Mouse (Mus musculus): Measurements from ENCODE around the gene Zfp804b.
"Not testable (repeated sequence)": the region's sequence is repeated elsewhere in the genome, so short reads cannot be mapped to it uniquely, and the experiment has no call there.

Zfp804b gene

GRCm38 (mm10) chr5:7344145-7345010 is at the start of gene Zfp804b:
Gene Zfp804b, minus strand, starts transcription at chr5:7344756.
- peak; percentile 87 for DNase-seq (ENCODE audit: inconsistent ontology term)

- DNase-seq (ENCODE audit: inconsistent ontology term): not testable (repeated sequence)
Measured at GRCm38 (mm10) chr5:7364616-7365015, 20.1 kb upstream of the Zfp804b start.

GRCm38 (mm10) chr5:7345011-7345389 is 444 bp upstream of the Zfp804b start:
- DNase-seq (ENCODE audit: inconsistent ontology term): no peak

- DNase-seq (ENCODE audit: inconsistent ontology term): no peak
Measured at GRCm38 (mm10) chr5:7325594-7325993, 19.0 kb downstream of the Zfp804b start.

- DNase-seq (ENCODE audit: inconsistent ontology term): no peak
Measured at GRCm38 (mm10) chr5:7303819-7304218, 40.7 kb downstream of the Zfp804b start, which contains the start of gene Tex47. Gene Tex47, plus strand, starts transcription at chr5:7304119.

GRCm38 (mm10) chr5:7302969-7303368 is 41.6 kb downstream of the Zfp804b start:
- peak; percentile 6 for DNase-seq (ENCODE audit: inconsistent ontology term)

- no peak for DNase-seq (ENCODE audit: inconsistent ontology term)
Measured at GRCm38 (mm10) chr5:7284336-7284735, 60.2 kb downstream of the Zfp804b start.

- peak; percentile 56 for DNase-seq (ENCODE audit: inconsistent ontology term)
Measured at GRCm38 (mm10) chr5:7276659-7277455, 67.7 kb downstream of the Zfp804b start.

GRCm38 (mm10) chr5:7177589-7177988 is 167.0 kb downstream of the Zfp804b start:
- DNase-seq (ENCODE audit: inconsistent ontology term): no peak

GRCm38 (mm10) chr5:7139658-7140057 is 204.9 kb downstream of the Zfp804b start:
- DNase-seq (ENCODE audit: inconsistent ontology term): no peak

- no peak for DNase-seq (ENCODE audit: inconsistent ontology term)
Measured at GRCm38 (mm10) chr5:7102387-7102786, 242.2 kb downstream of the Zfp804b start.

GRCm38 (mm10) chr5:7073936-7074631 is 270.5 kb downstream of the Zfp804b start:
- no peak for DNase-seq (ENCODE audit: inconsistent ontology term)

GRCm38 (mm10) chr5:7007468-7007867 is 337.1 kb downstream of the Zfp804b start:
- peak; percentile 79 for DNase-seq (ENCODE audit: inconsistent ontology term)

- no peak for DNase-seq (ENCODE audit: inconsistent ontology term)
Measured at GRCm38 (mm10) chr5:6983993-6984392, 360.6 kb downstream of the Zfp804b start.

GRCm38 (mm10) chr5:6934837-6935236 is 409.7 kb downstream of the Zfp804b start:
- DNase-seq (ENCODE audit: inconsistent ontology term): no peak

GRCm38 (mm10) chr5:6911290-6911689 is 433.3 kb downstream of the Zfp804b start:
- no peak for DNase-seq (ENCODE audit: inconsistent ontology term)

- no peak for DNase-seq (ENCODE audit: inconsistent ontology term)
Measured at GRCm38 (mm10) chr5:6881396-6881795, 463.2 kb downstream of the Zfp804b start.

GRCm38 (mm10) chr5:6871566-6871965 is 473.0 kb downstream of the Zfp804b start:
- no peak for DNase-seq (ENCODE audit: inconsistent ontology term)

GRCm38 (mm10) chr5:6870970-6871369 is 473.6 kb downstream of the Zfp804b start:
- no peak for DNase-seq (ENCODE audit: inconsistent ontology term)

GRCm38 (mm10) chr5:6795396-6795795 is 549.2 kb downstream of the Zfp804b start:
- no peak for DNase-seq (ENCODE audit: inconsistent ontology term)

GRCm38 (mm10) chr5:6769357-6769892 is 575.1 kb downstream of the Zfp804b start:
- DNase-seq (ENCODE audit: inconsistent ontology term): no peak

Measured in Muller cell, postnatal 12 days (primary cell).